Mouse (Mus musculus) limb, embryonic 14.5 days (tissue): ENCODE data around the gene S100pbp. TPM values are rescaled to one million over a fixed set of nuclear protein-coding genes. Genes with fewer than 3 reads are reported as not detected.

Experiments
- ATAC-seq: fragments of 200-750 bp; cut with Nextera tagmentation; 2 replicates; pipeline ENCODE4 v1.8.0; 2017; ENCODE audit warnings: low read depth, moderate number of reproducible peaks, moderate TSS enrichment; ENCODE audit not compliant: low FRiP score
- DNase-seq: peaks from one replicate; pipeline ENCODE4 v3.0.0-alpha.2; 2015; ENCODE audit warnings: low spot score
- H3K27ac ChIP-seq: fragments of 300-500 bp; sonication (generic); replicated peaks from 2 replicates; pipeline ENCODE4 v1.5.1; 2014; ENCODE audit warnings: low read depth, mild to moderate bottlenecking, low read length, moderate library complexity, mixed read lengths
- H3K27me3 ChIP-seq: fragments of 300-500 bp; sonication (generic); 2 replicates; pipeline ENCODE4 v1.6.1; 2014; ENCODE audit warnings: low read length, mixed read lengths; ENCODE audit not compliant: control insufficient read depth, insufficient read depth
- H3K36me3 ChIP-seq: fragments of 300-500 bp; sonication (generic); 2 replicates; pipeline ENCODE4 v1.6.1; 2014; ENCODE audit warnings: mild to moderate bottlenecking, low read length, moderate library complexity, mixed read lengths; ENCODE audit not compliant: control insufficient read depth, insufficient read depth
- H3K4me1 ChIP-seq: fragments of 300-500 bp; sonication (generic); 2 replicates; pipeline ENCODE4 v1.6.1; 2014; ENCODE audit warnings: antibody characterized with exemption, low read length, mixed read lengths; ENCODE audit not compliant: control insufficient read depth, insufficient read depth
- H3K4me2 ChIP-seq: fragments of 300-500 bp; sonication (generic); replicated peaks from 2 replicates; pipeline ENCODE4 v1.6.1; 2014; ENCODE audit warnings: low read depth, mild to moderate bottlenecking, low read length, moderate library complexity; ENCODE audit not compliant: severe bottlenecking
- H3K4me3 ChIP-seq: fragments of 300-500 bp; sonication (generic); replicated peaks from 2 replicates; pipeline ENCODE4 v1.5.1; 2014; ENCODE audit warnings: low read length
- H3K9ac ChIP-seq: fragments of 300-500 bp; sonication (generic); 2 replicates; pipeline ENCODE4 v1.6.1; 2014; ENCODE audit warnings: mild to moderate bottlenecking, low read depth, low read length, moderate library complexity; ENCODE audit not compliant: severe bottlenecking
- H3K9me3 ChIP-seq: fragments of 300-500 bp; sonication (generic); 2 replicates; pipeline ENCODE4 v1.6.1; 2016; ENCODE audit warnings: low read length; ENCODE audit not compliant: control insufficient read depth
- POLR2A ChIP-seq: fragments of 200-500 bp; IDR thresholded peaks from 2 replicates; pipeline ENCODE4 v1.8.0; 2012; ENCODE audit warnings: inconsistent platforms, mild to moderate bottlenecking, moderate library complexity, borderline replicate concordance; ENCODE audit not compliant: insufficient read depth, insufficient read length; ENCODE audit errors: extremely low read depth
- WGBS: fragments of 180-500 bp; shearing (Covaris S2); extraction: QIAGEN DNeasy Blood & Tissue Kit; methylation state at CpG from one replicate; pipeline ENCODE4 v1.1.7; 2014; 5-methylcytosine and 5-hydroxymethylcytosine counted together
- polyA plus RNA-seq, 2 experiments: library from polyadenylated mRNA; depleted of rRNA in 1 of 2; stranded (reverse) in 1 of 2; unstranded in 1 of 2; fragments of >200 nt; fragmentation: Nextera tagmentation in 1 of 2; extraction: Ambion mirVana in 1 of 2; gene quantifications; 2 replicates each; pipeline versions ENCODE4 v1.2.1 to v1.2.3; 2012 to 2014

S100pbp gene
- polyA plus RNA-seq, 2 experiments = 14.9 to 59.9 TPM

- TF ChIP-seq POLR2A = no peak
- Histone ChIP-seq H3K36me3 (peaks cover 18% of the 10 kb centered on the region), H3K9me3 (no peaks in the 10 kb centered on the region), H3K4me2 (no peak overlapping the region), H3K4me3 (no peak overlapping the region), H3K27ac (no peak overlapping the region), H3K9ac (no peak overlapping the region), H3K4me1 (peaks cover 19% of the 10 kb centered on the region), H3K27me3 (no peaks in the 10 kb centered on the region)
- ATAC-seq (no peak), DNase-seq (no peak)
- 80% methylated on average over 5 of the region's 5 CpGs for WGBS
These were observed 2.2 kb upstream of the S100pbp start for GRCm38 (mm10) chr4:129191691-129192090.

GRCm38 (mm10) chr4:129190538-129190937 is 1.0 kb upstream of the S100pbp start:
- DNase-seq = no peak
- ATAC-seq = no peak
- Histone ChIP-seq H3K4me1 (peaks cover 19% of the 10 kb centered on the region), H3K27me3 (no peaks in the 10 kb centered on the region), H3K4me3 (peak overlapping the region; percentile 85), H3K36me3 (peaks cover 6% of the 10 kb centered on the region), H3K4me2 (peak overlapping the region; percentile 58), H3K9ac (peak overlapping the region; percentile 68), H3K9me3 (no peaks in the 10 kb centered on the region), H3K27ac (peak overlapping the region; percentile 61; the same call in 1 of the 2 replicates)
- WGBS = 4% methylated on average over 12 of the region's 12 CpGs
- TF ChIP-seq POLR2A = no peak

GRCm38 (mm10) chr4:129188803-129189541 is 555 bp downstream of the S100pbp start:
- Histone ChIP-seq H3K27ac (peak overlapping the region; percentile 91), H3K27me3 (no peaks in the 10 kb centered on the region), H3K9ac (peak overlapping the region; percentile 88), H3K4me1 (peaks cover 19% of the 10 kb centered on the region), H3K4me2 (peak overlapping the region; percentile 58), H3K36me3 (0 out of 2 replicates have a peak, but pooled peaks cover 6% of the 10 kb centered on the region), H3K4me3 (peak overlapping the region; percentile 85), H3K9me3 (no peaks in the 10 kb centered on the region)
- TF ChIP-seq POLR2A = no peak
- ATAC-seq (peak; percentile 72), DNase-seq (peak; percentile 28)
- 1% methylated on average over 39 of the region's 74 CpGs for WGBS

- DNase-seq (peak; percentile 7), ATAC-seq (no peak)
- H3K4me1 ChIP-seq = peaks cover 19% of the 10 kb centered on the region
- H3K36me3 ChIP-seq = peaks cover 10% of the 10 kb centered on the region; the same call in 1 of the 2 replicates
- peak overlapping the region; percentile 85 for H3K4me3 ChIP-seq
- H3K4me2 ChIP-seq = peak overlapping the region; percentile 58
- H3K9me3 ChIP-seq = no peaks in the 10 kb centered on the region
- 38% methylated on average over 5 of the region's 5 CpGs for WGBS
- H3K27ac ChIP-seq = peak overlapping the region; percentile 91; the same call in 1 of the 2 replicates
- no peak for TF ChIP-seq POLR2A
- H3K9ac ChIP-seq = peak overlapping the region; percentile 88
- H3K27me3 ChIP-seq = no peaks in the 10 kb centered on the region
These were observed 1.4 kb downstream of the S100pbp start for GRCm38 (mm10) chr4:129188041-129188659.

GRCm38 (mm10) chr4:129179560-129179959 is 10.0 kb downstream of the S100pbp start:
- Histone ChIP-seq H3K27ac (no peak overlapping the region), H3K4me1 (no peaks in the 10 kb centered on the region), H3K36me3 (peaks cover 70% of the 10 kb centered on the region), H3K4me3 (no peak overlapping the region), H3K27me3 (no peaks in the 10 kb centered on the region), H3K4me2 (no peak overlapping the region), H3K9me3 (no peaks in the 10 kb centered on the region), H3K9ac (no peak overlapping the region)
- 49% methylated on average over 1 of the region's 1 CpGs for WGBS
- ATAC-seq (no peak), DNase-seq (no peak)
- no peak for TF ChIP-seq POLR2A
